Mouse (Mus musculus) yolk sac, embryonic 10.5 days (tissue): ENCODE data around the gene Fam189a2.

Experiments used
- DNase-seq: peaks from one replicate; pipeline ENCODE4 v3.0.0-alpha.2; 2017; ENCODE audit warnings: low spot score

Gene Fam189a2

GRCm38 (mm10) chr19:23971391-23971790, 59.4 kb downstream of the Fam189a2 start:
- no peak for DNase-seq

- DNase-seq: no peak
Measured at GRCm38 (mm10) chr19:23970374-23970773, 60.4 kb downstream of the Fam189a2 start.

GRCm38 (mm10) chr19:23968862-23969225, 62.0 kb downstream of the Fam189a2 start:
- peak; percentile 7 for DNase-seq

GRCm38 (mm10) chr19:23968125-23968861, 62.5 kb downstream of the Fam189a2 start:
- peak; percentile 11 for DNase-seq

- no peak for DNase-seq
Measured at GRCm38 (mm10) chr19:23967156-23967555, 63.7 kb downstream of the Fam189a2 start.

GRCm38 (mm10) chr19:23966376-23966775, 64.4 kb downstream of the Fam189a2 start:
- DNase-seq: no peak

GRCm38 (mm10) chr19:23964401-23964910, 66.4 kb downstream of the Fam189a2 start:
- no peak for DNase-seq

GRCm38 (mm10) chr19:23961516-23961915, 69.3 kb downstream of the Fam189a2 start:
- peak; percentile 50 for DNase-seq

- DNase-seq: no peak
Measured at GRCm38 (mm10) chr19:23960831-23961447, 69.9 kb downstream of the Fam189a2 start.

- no peak for DNase-seq
Measured at GRCm38 (mm10) chr19:23960275-23960674, 70.5 kb downstream of the Fam189a2 start.

GRCm38 (mm10) chr19:23959870-23960269, 70.9 kb downstream of the Fam189a2 start:
- DNase-seq: no peak

GRCm38 (mm10) chr19:23958925-23959324, 71.9 kb downstream of the Fam189a2 start:
- no peak for DNase-seq

- no peak for DNase-seq
Measured at GRCm38 (mm10) chr19:23957563-23957962, 73.3 kb downstream of the Fam189a2 start.

GRCm38 (mm10) chr19:23956299-23956975, 74.4 kb downstream of the Fam189a2 start:
- DNase-seq: peak; percentile 5

GRCm38 (mm10) chr19:23955461-23955860, 75.4 kb downstream of the Fam189a2 start:
- DNase-seq: no peak

- DNase-seq: no peak
Measured at GRCm38 (mm10) chr19:23948301-23949000, 82.4 kb downstream of the Fam189a2 start.

GRCm38 (mm10) chr19:23947871-23948270, 82.9 kb downstream of the Fam189a2 start:
- DNase-seq: no peak

- DNase-seq: no peak
Measured at GRCm38 (mm10) chr19:23946751-23947150, 84.1 kb downstream of the Fam189a2 start.

- no peak for DNase-seq
Measured at GRCm38 (mm10) chr19:23946026-23946685, 84.7 kb downstream of the Fam189a2 start.

- no peak for DNase-seq
Measured at GRCm38 (mm10) chr19:23942886-23943285, 87.9 kb downstream of the Fam189a2 start.

GRCm38 (mm10) chr19:23941422-23941949, 89.3 kb downstream of the Fam189a2 start:
- DNase-seq: no peak
